Mouse (Mus musculus): Measurements from ENCODE around the gene Spink8. TPM values are rescaled to one million over a fixed set of nuclear protein-coding genes. Genes with fewer than 3 reads are reported as not detected.
A peak's percentile ranks its signal among the peaks of the same experiment; 100 is the strongest.

Gene Spink8
- polyA plus RNA-seq, 2 experiments from 2014 or later, result not detected

- no peak for ATAC-seq
Observed at GRCm38 (mm10) chr9:109870983-109871572, 59.0 kb downstream of the Spink8 start.

- ATAC-seq, result peak; percentile 93
Observed at GRCm38 (mm10) chr9:109874797-109875691, 63.0 kb downstream of the Spink8 start, which contains the start of gene Cdc25a. TSS of gene Cdc25a (plus strand) at chr9:109875579.

DNA sequence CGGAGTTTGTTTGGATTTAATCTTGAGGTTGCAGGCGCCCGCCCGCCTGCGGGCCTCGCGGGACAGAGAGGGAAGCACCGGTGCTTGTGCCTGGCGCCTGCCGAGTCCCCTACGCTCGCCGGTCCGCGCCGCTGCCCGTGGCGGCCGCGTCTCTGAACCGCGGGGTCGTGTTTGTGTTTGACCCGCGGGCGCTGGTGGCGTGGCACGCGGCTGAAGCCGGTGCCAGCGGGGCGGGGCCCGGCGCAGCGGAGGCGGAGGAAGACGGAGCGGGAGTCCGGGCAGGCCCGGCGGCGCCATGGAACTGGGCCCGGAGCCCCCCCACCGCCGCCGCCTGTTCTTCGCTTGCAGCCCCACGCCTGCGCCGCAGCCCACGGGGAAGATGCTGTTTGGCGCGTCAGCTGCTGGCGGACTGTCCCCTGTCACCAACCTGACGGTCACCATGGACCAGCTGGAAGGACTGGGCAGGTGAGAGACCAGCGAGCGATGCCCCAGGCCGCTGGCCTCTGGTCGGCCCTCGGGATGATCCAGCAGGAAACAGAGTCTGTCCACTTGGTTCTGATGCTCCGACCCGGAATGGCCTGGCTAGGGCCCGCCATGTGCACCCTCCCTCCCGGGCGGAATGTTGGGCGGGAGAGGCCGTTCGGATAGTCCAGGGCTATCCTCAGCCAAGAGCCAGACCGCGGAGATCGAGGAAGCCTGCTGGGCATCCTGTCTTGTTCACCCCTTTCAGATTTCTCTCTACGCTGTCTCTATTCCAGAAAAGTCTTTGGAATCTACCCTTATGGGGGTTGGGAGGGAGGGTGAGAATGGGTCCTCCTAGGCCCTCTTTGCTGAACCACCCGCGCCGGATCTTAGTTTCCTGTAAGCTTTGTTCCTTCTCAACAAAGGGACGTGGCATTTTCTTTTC is 63.9 kb downstream of the Spink8 start:
- ATAC-seq, result peak; percentile 23

Other genes with a start within 250 kb of the Spink8 start
- not detected for gene Fbxw15, start 244.0 kb upstream of the Spink8 start, polyA plus RNA-seq (2017; shearing (Covaris generic))
- not detected for gene Fbxw24, start 186.2 kb upstream of the Spink8 start, polyA plus RNA-seq (2017; shearing (Covaris generic))
- not detected for gene Fbxw25, start 147.6 kb upstream of the Spink8 start, polyA plus RNA-seq (2017; shearing (Covaris generic))
- not detected for gene Fbxw18, start 109.6 kb upstream of the Spink8 start, polyA plus RNA-seq (2017; shearing (Covaris generic))
- gene Fbxw26, start 66.2 kb upstream of the Spink8 start, polyA plus RNA-seq (2017; shearing (Covaris generic)), result not detected
- gene Fbxw27, start 21.6 kb upstream of the Spink8 start, polyA plus RNA-seq (2017; shearing (Covaris generic)), result not detected
- gene Nme6, start 20.5 kb downstream of the Spink8 start, polyA plus RNA-seq (2017; shearing (Covaris generic)), result 1 to 10 TPM; 6.7 to 8.9 TPM
- gene Camp, start 37.3 kb downstream of the Spink8 start, polyA plus RNA-seq (2017; shearing (Covaris generic)), result not detected
- 1 to 10 TPM; 7.1 to 7.7 TPM for gene Cdc25a, start 63.3 kb downstream of the Spink8 start, polyA plus RNA-seq (2017; shearing (Covaris generic))
- gene Map4, start 119.2 kb downstream of the Spink8 start, polyA plus RNA-seq (2017; shearing (Covaris generic)), result 10 to 100 TPM; 40.8 to 42.7 TPM

All from activated CD4-positive, CD25-positive, alpha-beta regulatory T cell, adult 4 months (primary cell).